Mouse (Mus musculus): ENCODE data around the gene Tmem262.

- TF ChIP-seq GATA1 (IDR thresholded peaks at IDR 0.05; ENCODE audit: borderline replicate concordance, low read length): no peak
- no peak for TF ChIP-seq FLI1 (IDR thresholded peaks at IDR 0.05; ENCODE audit: low read length)
Measured at GRCm38 (mm10) chr19:6079983-6080480, at the start of gene Tmem262.
